Mouse (Mus musculus) neutrophil, adult 65 days (primary cell): Measurements from ENCODE around the gene Ppbp. TPM values are rescaled to one million over a fixed set of nuclear protein-coding genes. Genes with fewer than 3 reads are reported as not detected.

Experiments
- total RNA-seq: library from RNA; stranded (reverse); gene quantifications from 2 replicates; pipeline ENCODE4 v1.2.4, GENCODE M21; 2023

Gene Ppbp
- total RNA-seq, result 4.1 and 9.9 TPM in 2 replicates

GRCm38 (mm10) chr5:90768218-90768617 is at the start of gene Ppbp:
Gene Ppbp, plus strand, starts transcription at chr5:90768518.

GRCm38 (mm10) chr5:90759077-90760065 is 8.9 kb upstream of the Ppbp start, which contains the start of gene Cxcl5:
Gene Cxcl5, plus strand, starts transcription at chr5:90759360.

GRCm38 (mm10) chr5:90771880-90772653 is 3.7 kb downstream of the Ppbp start, which contains the start of gene Pf4:
Gene Pf4, plus strand, starts transcription at chr5:90772435.

DNA sequence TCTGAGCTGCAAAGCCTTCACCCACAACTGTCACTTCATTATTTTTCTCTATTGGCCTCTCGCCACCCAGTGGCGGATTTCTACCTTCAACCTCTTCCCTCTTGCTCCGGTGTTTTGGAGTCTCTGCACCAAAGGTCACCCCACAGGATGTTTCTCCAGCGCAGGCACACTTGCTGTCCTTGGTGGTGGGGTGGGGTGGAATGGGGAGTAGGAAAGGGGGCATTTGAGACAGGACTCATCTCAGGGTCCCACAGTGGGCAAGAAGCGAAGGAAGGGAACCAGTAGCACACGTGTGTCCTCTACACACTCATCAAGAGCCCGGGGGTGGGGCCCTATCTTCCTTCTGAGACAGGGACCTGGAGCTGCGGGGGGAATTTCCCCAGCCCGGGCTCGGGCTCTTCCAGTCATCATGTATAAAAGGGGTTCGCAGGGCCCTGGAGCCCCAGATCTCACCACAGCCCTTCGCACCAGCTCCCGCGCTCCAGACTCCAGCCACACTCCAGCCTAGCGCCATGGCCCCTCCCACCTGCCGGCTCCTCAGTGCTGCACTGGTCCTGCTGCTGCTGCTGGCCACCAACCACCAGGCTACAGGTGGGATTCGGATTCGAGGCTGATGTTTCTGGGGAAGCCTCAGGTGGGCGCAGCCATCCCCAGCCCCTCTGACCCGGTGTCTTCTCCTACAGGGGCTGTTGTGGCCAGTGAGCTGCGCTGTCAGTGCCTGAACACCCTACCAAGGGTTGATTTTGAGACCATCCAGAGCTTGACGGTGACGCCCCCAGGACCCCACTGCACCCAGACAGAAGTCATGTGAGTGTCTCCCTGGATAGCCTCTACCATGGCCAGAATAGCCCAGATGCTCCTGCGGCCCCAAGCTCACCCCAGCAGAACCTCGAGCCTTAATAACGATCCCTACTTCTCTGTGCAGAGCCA is 17.6 kb downstream of the Ppbp start, which contains the start of gene Cxcl3:
TSS of gene Cxcl3 (plus strand) at position 445 of the 930 bp plus-strand sequence.

GRCm38 (mm10) chr5:90794195-90794625 is 25.9 kb downstream of the Ppbp start, which contains the start of gene Cxcl15:
Gene Cxcl15, plus strand, starts transcription at chr5:90794534.

Other genes starting within 250 kb of the Ppbp start
- gene Afm, start 249.6 kb upstream of the Ppbp start, total RNA-seq, result not detected in 2 replicates
- not detected in 2 replicates for gene 5830473C10Rik, start 207.4 kb upstream of the Ppbp start, total RNA-seq
- 0.41 TPM in 1 of 2 replicates, not detected in the other for gene Rassf6, start 127.9 kb upstream of the Ppbp start, total RNA-seq
- gene Cxcl5, start 9.2 kb upstream of the Ppbp start, total RNA-seq, result not detected in 2 replicates
- 15.2 and 24.4 TPM in 2 replicates for gene Pf4, start 3.9 kb downstream of the Ppbp start, total RNA-seq
- 4.6 and 5.9 TPM in 2 replicates for gene Cxcl3, start 17.6 kb downstream of the Ppbp start, total RNA-seq
- not detected in 2 replicates for gene Cxcl15, start 26.0 kb downstream of the Ppbp start, total RNA-seq
- gene Cxcl1, start 122.7 kb downstream of the Ppbp start, total RNA-seq, result 0.61 TPM in 1 of 2 replicates, not detected in the other
- 697 and 820 TPM in 2 replicates for gene Cxcl2, start 135.4 kb downstream of the Ppbp start, total RNA-seq
- 1.9 and 4.1 TPM in 2 replicates for gene Mthfd2l, start 162.6 kb downstream of the Ppbp start, total RNA-seq